Mouse (Mus musculus) spleen, postnatal 14 days (tissue): Measurements from ENCODE around the gene Enox1.

Experiments
- DNase-seq, 2 experiments: peaks; one replicate each; pipeline ENCODE4 v3.0.0; 2021 to 2022; ENCODE audit warnings: low spot score in 2 of 2

The Enox1 gene

DNA sequence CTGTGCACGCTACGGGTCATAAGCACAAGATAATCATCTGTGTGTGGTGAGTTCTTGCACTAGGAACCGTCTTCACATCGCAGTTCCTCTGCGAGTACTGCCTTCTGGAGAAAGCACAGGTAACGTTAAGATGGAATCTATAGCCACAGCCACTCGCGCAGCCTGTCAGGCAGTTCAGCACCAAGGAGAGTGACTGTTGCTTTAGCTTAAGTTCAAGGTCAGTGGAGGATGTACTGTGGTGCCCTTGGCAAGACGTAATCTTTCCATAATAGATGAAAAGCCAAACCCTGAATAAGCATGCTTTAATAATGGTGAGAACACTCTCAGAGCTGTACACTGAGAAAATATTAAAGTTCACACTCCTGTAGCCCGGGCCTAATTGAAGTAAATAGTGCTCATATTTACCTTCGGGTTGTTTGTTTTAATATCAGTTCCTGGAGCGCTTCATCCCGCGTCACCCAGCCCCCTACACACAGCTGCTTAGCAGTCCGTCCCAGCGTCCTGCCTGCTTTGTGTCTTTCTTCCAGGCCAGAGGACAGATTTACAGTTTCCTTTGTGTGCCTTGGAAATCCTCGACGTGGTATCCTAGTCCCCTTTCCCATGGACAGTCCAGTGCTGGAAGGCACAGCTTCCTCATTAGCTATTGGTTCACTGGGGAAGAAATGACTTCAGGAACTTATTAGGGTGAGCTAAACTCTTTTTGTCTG is 38.9 kb downstream of the Enox1 start:
- DNase-seq = no peak

DNA sequence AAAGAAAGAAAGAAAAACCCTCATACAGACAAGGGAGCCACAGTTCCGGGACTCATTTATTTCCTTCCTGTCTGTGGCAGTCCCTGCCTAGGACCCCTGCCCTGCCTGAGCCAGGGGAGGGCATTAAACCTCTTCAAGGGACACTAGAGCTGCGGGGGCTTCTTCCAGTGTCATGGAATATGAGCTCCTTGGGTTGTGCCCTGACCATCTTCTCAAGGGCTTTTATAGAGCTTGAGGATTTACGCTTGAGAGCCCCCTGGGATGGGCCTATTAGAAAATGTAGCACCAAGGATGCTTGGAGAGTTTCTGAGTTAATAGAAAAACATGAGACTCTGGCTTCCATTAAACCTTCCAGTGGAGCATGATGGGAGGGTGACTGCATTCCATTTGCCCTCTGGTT is 39.7 kb downstream of the Enox1 start:
- DNase-seq = no peak

DNA sequence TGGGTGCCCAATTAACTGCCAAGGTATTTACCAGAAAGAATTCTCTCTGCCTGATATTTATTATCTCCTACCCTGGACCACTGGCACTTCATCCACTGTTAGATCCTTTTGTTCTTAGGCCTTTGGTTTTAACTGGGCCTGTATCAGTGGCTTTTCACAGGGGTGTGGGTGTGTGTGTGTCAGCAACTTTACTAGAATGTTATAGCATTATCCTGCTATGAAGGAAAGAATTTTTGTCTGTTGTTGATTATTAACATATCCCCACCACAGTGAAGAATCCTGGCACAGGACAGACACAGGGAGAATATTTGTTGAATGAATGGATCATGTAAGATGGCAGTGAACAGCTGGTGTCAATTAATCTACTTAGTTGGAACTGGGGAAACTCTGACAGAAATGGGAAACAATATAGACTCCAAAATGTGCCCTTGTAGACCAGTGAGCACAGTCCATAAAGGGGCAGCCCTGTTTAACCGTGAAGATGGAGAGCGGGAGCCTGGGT is 40.9 kb downstream of the Enox1 start:
- no peak for DNase-seq

DNA sequence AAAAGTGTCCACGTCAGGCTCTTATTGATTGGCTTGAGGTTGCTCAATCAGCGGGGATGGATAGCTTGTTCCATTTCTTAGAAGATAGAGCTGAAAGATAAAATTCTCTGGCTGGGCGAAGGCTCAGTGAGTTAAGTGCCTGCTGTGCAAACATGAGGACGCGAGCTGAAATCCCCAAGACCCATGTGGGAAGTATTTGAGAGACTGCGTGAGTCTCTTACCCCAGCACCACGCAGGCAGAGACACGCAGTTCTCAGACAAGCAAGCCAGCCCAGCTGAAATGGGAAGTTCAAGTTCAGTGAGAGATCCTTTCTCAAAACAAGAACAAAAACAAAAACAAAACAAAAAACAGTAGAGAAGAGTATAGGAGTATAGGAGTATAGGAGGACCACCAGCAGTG is 54.3 kb downstream of the Enox1 start:
- DNase-seq = no peak

DNA sequence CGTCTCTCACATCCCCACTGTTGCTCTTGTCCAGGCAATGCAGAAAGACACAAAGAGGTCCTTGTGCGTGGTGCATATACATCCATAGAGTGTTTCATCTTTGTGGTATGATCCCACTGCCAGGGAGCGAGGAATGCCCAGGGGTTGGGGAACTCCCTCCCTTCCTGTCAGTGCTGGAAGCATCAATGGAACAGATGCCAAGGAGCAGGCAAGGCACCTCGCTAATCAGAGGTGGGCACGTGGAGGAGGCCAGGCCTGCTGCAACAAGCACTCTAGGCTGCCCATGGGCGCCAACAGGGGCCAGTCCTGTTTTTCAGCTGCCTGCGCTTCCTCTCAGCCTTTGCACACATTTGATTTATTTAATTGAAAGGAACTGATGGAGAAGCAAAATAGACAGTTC is 56.6 kb downstream of the Enox1 start:
- DNase-seq = no peak

DNA sequence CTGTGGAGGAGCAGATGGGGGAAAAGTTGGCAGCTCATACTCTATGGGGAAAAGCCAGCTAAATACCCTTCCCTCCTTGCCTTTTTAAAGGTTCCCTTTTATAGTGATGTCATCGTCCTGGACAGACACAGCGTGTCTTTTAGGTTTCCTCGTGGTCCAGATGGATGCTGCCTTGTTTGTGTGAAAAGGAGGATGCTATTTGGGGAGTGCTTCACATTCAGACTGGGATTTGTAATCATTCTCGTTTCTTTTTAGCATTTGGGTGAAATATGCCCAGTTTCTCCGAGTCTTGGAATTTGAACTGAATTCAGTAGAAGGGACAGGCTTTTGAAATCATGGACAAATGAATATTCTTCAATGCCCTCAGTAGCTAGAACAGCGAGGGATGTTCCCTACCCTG is 58.3 kb downstream of the Enox1 start:
- DNase-seq = no peak

DNA sequence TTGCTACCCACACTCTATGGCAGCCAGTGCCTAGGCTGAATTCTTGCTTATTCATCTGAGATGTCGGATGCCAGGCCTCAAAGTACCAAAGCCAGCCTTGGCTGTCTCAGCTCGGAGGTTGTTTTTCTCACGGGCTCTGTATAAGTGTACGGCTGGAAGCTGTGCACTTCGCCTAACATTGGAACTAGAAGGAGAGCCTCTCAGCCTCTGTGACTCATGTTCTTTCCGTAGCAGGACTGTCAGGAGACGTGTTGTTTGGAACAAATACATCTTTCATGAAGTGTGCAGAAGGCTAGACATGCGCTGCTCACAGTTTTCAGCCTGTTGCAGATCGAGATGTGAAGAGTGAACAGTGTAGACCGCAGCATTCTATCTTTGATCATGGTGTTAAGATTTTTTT is 68.8 kb downstream of the Enox1 start:
- no peak for DNase-seq

DNA sequence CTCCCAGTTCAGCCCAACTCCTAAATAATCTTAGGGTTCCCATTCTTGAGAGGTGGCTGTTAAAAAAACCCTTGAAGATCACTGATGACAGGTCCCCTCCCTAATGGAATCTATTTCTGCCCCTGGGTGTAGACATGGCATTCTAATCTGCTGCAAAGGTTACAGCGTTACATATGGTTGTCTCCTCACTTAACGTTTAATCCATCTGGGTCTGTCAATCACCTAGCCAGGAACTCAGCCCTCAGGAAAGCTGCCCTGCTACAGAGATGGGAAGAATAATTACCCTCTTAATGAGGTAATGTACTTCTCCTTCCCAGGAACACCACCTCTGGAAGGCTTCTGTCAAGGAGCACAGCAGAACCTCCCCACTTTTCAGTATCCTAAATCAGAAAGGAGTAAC is 82.2 kb downstream of the Enox1 start:
- DNase-seq = no peak

DNA sequence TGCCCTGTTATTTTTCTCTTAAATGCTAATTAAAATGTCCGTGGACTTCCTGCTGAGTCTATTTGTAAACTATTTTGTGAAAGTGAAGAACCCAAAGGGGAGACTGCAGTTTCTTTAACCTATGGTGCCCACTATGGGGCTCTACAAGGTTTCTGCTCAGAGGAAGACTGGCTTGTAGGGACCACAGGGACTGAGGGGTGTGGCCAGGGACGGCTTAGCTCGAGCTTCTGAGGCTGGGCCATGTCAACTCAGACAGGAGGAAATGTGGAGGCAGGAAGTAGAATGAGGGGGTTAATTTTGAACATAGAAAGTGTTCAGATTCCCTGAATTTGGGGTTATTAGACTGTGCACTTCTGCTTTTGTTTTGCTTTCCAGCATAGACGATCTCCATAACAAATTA is 82.8 kb downstream of the Enox1 start:
- no peak for DNase-seq

DNA sequence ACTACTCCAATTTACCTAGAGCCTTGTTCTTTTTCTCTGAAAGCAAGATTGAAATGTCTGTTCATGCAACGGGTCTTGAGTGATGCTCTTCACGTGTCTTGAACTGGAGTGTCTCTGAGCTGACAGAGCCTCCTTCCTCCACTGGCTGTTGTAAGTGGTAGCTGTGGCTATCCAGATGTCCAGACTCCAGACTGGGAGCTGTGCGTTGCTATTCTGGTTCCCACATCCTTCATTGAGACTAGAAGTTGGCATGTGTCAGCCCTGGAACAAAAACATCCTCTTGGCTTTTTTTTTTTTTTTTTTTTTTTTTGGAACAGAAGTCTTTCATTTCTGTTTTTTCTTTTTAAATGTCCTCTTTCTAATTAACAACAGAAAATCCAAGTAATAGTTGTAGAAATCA is 90.4 kb downstream of the Enox1 start:
- DNase-seq = no peak

DNA sequence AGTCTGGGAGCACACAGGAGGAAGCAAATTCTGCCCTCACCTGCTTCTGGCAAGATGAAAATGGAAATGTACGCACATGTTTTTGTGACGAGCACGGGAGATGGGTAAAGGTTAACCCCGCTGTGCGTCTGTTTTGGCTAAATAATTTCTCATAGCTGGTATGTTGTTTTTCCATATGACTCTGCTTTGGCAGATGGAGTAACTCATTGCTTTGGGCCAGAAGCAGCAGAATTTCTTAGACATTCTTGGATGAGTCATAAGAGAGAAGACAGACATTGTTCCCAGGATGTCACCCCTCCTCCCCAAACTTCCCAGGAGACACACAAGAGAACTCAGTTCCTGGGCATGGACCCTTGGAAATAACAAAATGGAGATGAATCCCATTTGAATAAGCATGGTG is 91.9 kb downstream of the Enox1 start:
- no peak for DNase-seq

DNA sequence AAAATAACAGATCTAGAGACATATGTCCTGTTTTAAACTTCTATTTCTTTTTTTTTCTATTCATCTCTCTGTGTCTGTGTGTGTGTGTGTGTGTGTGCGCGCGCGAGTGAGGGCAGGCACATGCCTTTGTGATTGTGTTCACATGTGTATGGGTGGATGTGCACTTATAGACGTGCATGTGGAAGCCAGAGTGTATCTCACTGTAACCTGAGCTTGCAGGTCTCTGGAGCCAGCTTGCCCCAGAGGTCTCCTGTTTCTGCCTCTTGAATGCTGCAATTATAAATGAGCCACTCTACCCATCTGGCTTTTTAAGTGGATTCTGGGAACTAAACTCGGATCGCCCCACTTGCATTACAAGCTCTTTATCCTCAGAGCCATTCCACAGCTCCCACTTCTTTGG is 92.4 kb downstream of the Enox1 start:
- DNase-seq = no peak

DNA sequence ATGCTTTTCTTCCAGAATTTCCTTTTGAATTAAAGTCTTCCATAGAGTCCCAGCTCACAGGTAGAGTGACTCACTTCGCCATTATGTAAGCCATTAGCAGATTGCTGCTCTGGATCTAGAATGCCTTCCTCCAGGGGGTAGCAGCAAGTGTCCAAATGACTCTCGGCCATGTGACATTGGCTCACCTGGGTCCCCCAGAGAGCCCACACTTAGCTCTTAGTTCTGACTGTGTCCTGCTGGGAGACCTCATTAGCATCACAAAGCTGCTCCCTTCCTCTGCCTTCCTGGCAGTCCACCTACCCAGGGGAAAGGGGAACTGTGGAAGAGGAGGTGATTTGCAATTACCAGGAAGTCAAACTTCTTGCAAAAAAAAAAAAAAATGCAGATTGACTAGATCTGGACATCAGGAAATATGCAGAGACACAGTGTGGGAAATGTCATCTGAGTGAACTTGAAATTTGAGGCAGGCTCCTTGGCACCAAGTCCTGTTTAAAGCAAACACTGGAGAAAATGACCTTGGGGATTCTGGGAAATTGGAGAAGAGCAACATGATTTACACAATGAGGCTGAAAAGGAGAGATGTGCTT is 94.2 kb downstream of the Enox1 start:
- DNase-seq = no peak

DNA sequence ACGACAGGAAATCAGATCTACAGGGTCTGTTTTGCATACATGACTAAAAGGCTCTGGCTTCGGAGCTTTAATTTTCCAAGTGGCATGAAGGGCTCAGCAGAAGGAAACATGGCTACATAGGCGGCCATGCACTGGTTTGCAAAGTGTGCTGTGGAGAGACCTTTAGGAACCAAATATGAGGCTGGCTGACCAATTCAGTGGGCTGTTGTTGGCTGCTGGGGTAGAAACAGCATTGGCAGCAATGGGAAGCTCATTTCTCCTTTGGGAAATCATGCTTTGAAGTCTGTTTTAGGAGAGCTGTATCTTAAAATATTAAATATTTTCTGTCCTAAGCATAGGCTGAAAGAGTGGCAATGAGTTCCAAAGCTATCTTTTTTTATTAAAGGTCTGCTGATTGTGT is 98.6 kb downstream of the Enox1 start:
- no peak for DNase-seq

DNA sequence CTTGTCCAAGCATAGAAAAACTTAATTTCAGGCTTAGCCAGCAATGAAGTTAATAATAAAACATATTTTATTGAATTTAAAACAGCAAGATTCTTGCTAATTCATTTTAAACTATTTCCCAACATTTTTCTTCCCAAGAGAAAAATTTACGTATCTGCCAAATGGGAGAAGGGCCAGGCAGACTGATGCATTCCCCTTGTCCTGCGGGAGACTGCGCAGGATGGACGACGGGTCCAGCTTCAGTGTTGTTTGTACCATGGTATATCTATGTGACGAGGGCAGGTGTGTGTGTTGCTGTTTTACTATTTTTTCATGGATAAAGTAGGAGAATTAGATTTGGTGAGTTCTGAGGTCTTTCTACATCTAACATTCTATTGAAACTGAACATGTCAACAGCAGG is 99.1 kb downstream of the Enox1 start:
- DNase-seq = no peak

DNA sequence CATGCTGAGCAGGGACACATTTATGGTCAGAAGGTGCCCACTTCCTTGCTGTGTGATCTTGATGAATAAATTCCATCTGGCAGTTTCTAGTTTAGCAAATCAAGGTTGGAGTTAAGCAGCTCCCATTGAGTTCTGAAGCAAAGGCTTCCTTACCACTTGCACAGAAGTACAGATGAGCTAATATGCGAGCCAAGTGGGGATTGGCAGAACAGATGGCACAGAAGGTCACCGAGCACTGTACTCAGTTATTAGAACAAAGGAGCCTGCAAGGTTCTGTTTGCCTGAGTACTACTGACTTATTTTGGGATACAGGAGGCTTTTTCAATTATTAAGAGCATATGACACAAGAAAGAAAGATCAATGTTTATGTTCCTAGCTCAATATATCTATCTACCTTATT is 100.4 kb downstream of the Enox1 start:
- no peak for DNase-seq

DNA sequence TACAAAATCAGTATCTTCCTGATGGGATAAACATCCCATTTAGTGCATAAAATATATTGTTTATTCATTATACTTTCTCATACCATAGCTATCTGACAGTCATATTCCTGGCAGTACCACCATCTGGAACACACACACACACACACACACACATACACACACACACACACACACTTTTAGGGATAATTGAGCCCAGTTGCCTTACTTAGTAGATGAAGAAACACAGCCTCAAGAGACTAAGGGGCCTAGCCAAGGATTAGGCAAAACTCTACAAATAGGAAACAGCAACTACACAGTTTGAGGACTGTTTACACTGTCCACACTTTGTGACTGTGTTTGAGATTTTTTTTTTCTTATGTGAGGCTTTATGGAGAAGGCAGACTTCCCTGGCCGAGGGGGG is 100.9 kb downstream of the Enox1 start:
- DNase-seq = no peak

DNA sequence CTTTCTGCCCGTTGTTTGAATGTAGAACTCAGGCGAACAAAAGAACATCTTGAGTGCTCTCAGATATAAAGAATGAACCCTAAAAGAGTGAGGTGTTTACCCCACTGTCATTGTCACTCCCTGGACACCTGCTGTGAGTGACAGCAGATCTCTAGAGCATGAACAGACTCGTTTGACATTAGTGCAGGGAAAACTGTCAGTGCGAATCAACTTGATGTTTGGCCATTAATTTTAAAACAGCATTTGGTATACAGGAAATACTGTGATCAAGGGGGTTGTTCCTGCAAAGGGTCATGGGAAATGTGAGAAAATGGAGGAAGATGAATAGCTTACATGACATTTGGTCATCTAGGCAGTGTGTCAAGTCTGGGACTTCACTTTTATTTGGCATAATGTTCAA is 101.6 kb downstream of the Enox1 start:
- no peak for DNase-seq

DNA sequence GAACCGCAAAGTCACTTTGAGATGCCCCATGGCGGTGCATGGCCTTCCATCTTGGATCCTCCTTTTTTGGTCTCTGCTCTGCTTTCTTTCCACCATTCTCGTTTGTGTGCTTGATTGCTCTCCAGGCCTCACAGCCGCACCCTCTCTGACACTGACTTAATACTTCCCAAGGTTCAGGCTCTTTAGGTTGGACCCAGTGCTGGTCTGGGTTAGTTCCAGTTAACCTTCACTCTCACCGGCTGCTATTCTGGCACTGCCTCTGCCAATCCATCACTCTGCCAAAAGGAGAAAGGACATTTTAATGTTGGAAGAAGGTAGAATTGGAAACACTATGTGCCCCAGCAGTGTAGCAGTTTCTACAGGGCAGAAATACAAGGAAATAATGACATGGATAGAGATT is 103.1 kb downstream of the Enox1 start:
- no peak for DNase-seq

DNA sequence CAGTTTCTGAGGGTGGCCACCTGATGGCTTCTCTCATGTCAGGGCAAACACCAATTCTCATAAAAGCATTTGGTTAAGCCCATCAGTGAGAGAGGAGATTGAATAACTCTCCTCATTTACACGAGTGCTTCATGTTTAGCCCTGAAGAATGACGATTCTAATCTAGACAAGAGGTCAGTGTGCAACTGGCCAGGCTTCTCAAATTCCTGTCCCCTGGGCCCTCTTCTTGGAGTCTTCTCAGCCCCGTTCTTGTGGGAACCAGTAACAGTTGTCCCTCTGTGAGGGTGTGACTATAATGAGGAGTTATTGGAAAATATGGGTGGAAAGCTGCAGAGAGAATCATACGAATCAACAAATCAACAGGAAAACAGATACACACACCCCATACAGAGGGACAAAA is 103.5 kb downstream of the Enox1 start:
- DNase-seq = no peak

DNA sequence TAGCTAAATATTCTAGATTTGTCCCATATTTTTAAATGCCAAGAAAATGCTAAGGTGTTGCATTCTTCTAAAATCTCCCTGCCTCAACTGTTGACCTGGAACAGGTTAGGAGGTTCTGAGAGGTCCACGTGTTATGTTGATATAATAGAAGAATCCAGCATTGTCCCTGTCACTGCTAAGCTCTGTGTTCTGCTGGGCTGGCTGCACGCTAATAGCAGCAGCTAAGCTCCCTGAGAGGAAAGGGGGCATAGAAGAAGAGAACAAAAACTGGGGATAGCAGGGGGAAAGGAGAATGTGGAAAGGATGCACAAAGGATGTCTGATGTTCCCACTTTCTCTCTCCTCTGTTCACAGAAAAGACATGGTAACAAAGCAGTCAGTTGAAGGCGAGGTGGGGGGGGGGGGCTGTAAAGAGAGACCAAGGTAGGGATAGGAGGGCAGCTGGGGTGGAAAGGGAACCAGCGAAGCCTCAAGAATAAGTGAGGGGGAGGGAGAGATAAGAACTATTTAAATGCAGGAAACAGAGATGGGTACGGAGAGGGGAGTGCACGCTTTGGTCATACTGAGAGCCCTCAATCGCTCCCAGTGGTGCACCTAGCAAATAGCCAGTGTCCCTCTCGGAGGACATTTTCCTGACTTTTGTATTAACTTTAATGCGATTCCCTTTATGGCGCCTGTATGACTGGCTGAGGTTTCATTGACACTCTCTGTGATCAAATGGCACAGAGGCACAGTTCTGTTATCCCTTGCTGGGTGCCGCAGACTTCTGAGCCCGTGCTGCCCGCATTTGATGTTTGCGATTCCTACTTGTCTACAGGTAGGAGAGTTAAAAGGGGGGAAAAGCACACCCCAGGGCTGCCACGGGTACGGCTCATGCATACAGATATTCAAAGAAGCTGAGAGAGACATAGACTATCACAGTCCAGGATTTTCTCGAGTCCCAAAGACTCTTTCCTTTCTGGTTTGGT is 110.5 kb downstream of the Enox1 start:
- DNase-seq = no peak

DNA sequence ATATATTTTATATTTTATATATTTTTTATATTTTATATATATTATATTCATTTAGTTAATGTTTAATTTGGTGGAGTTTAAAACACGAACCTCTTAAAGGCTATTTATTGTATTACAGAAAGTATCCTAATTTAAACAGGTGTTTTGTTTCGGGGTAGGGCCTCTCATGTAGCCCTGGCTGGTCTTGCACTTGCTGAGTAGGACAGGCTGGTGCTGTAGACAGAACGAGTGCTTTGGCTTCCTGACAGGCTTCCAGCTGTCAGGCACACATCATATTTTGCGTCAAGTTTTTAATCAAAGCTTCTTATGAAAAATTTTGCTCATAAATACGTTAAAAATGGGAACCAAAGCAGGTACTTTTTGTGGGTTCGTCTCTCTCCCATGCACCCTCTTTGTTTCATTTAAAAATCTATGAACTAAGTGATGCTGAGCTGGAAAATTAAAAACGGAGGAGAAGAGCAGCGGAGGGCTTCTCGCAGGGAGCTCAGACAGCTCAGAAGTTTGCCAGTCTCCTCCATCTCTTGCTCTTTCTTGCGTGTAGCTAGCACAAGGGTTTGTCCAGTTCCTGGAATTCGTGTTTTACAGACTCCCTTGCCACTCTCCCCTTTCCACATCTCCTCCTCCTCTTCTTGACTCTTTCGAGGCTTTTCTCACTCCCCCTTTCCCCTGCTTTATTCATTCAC is 115.8 kb downstream of the Enox1 start:
- DNase-seq = no peak
